Mouse (Mus musculus) central nervous system, embryonic 11.5 days (tissue): ENCODE measurements around the gene Olfr1364. TPM values are rescaled to one million over a fixed set of nuclear protein-coding genes. Genes with fewer than 3 reads are reported as not detected.

Source experiments
- polyA plus RNA-seq: library from polyadenylated mRNA; depleted of rRNA; stranded (reverse); fragments of >200 nt; gene quantifications from 2 replicates; pipeline ENCODE4 v1.2.3, GENCODE M21; 2012; rRNA removed

Olfr1364 gene
- not detected in 2 replicates for polyA plus RNA-seq

DNA sequence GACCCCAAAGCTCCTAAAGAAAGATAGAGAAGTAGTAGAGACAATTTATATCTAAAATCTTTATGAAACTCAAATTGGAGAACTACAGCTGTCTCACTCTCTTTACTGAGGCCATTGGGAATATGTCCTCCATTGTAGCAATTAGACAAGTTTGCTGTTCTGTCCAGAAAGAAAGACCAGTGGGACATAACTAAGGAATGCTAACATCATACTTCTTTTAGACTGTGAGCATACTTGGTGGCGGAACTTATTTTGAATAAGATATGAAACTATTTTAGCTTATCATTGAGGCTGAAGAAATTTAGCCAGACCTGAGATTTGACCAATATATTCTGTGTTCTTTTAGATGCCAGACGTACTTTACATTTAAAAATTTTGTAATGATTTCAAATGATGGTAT, at the start of gene Olfr1364:
Gene Olfr1364 (minus strand): TSS at position 101 of the 400 bp plus-strand sequence.

DNA sequence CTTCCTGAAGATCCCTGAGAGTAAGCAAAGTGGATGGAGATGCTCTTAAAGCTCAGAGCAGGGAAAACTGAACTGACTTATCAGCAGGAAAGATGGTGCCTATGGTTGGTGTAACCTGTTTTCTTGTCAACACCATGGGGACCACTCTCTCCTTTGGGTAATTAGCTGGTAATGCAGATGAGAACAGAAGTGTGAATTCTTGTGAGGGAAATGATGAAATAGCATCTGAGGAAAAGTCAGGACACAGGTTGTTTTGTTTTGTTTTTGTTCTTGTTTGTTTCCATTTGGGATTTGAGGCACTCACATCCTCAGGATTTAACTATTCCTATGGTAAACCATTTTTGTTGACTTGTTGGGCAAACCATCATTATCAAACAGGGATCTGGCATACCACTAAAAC, 32.4 kb upstream of the Olfr1364 start, which contains the start of gene Olfr1362:
Gene Olfr1362 (minus strand): TSS at position 101 of the 400 bp plus-strand sequence.

DNA sequence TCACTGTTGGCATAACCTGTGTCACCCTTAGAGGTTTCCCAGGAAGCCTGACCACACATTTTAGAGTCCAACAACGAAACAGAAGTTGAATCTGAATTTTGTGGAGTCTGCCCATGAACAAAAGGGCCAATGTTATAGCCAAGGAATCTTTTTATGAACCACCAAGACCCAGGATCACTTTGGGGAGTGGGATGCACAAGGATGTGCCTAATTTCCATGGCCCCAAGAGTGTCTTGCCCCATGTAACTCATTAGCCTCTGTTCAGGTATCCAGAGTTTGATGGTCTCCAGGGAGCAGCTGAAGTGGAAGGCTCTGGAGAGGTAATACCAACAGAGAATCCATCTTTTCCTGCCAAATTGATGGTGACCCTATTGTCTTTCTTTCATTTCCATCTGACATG, 21.8 kb downstream of the Olfr1364 start, which contains the start of gene Olfr1535:
Gene Olfr1535 (minus strand): TSS at position 101 of the 400 bp plus-strand sequence.

GRCm38 (mm10) chr13:21542708-21543107, 38.9 kb downstream of the Olfr1364 start, which contains the start of gene Olfr1366:
Olfr1366 (minus strand) TSS chr13:21542808.

GRCm38 (mm10) chr13:21530781-21531201, 50.8 kb downstream of the Olfr1364 start, which contains the start of gene Zkscan8:
Zkscan8 (minus strand) TSS chr13:21531120.

Other genes with a start within 250 kb of the Olfr1364 start
- gene Olfr1367, start 234.8 kb downstream of the Olfr1364 start, polyA plus RNA-seq, result not detected in 2 replicates
- gene Zscan12, start 218.9 kb downstream of the Olfr1364 start, polyA plus RNA-seq, result 15.4 and 15.5 TPM in 2 replicates
- 71.5 and 99.4 TPM in 2 replicates for gene Zkscan3, start 179.0 kb downstream of the Olfr1364 start, polyA plus RNA-seq
- 5.8 and 6.0 TPM in 2 replicates for gene Pgbd1, start 140.7 kb downstream of the Olfr1364 start, polyA plus RNA-seq
- 21.4 and 41.4 TPM in 2 replicates for gene Zscan26, start 128.0 kb downstream of the Olfr1364 start, polyA plus RNA-seq
- gene Nkapl, start 113.2 kb downstream of the Olfr1364 start, polyA plus RNA-seq, result 1.1 and 1.3 TPM in 2 replicates
- 2.7 and 3.2 TPM in 2 replicates for gene Zkscan4, start 102.9 kb downstream of the Olfr1364 start, polyA plus RNA-seq
- gene Gm10065, start 102.3 kb downstream of the Olfr1364 start, polyA plus RNA-seq, result not detected in 2 replicates
- 0.16 and 0.34 TPM in 2 replicates for gene AK157302, start 86.5 kb downstream of the Olfr1364 start, polyA plus RNA-seq
- 2.2 and 4.0 TPM in 2 replicates for gene Gm11273, start 80.3 kb downstream of the Olfr1364 start, polyA plus RNA-seq
- 6.1 and 13.8 TPM in 2 replicates for gene Zkscan8, start 50.6 kb downstream of the Olfr1364 start, polyA plus RNA-seq
- not detected in 2 replicates for gene Olfr1366, start 39.0 kb downstream of the Olfr1364 start, polyA plus RNA-seq
- gene Olfr1535, start 21.9 kb downstream of the Olfr1364 start, polyA plus RNA-seq, result not detected in 2 replicates
- gene Olfr1362, start 32.3 kb upstream of the Olfr1364 start, polyA plus RNA-seq, result not detected in 2 replicates
- 0.01 TPM in 1 of 2 replicates, not detected in the other for gene Olfr11, start 60.8 kb upstream of the Olfr1364 start, polyA plus RNA-seq
- not detected in 2 replicates for gene Olfr1361, start 81.6 kb upstream of the Olfr1364 start, polyA plus RNA-seq
- gene Olfr1360, start 95.6 kb upstream of the Olfr1364 start, polyA plus RNA-seq, result not detected in 2 replicates
- gene Olfr1359, start 116.4 kb upstream of the Olfr1364 start, polyA plus RNA-seq, result not detected in 2 replicates
- gene Hist1h2bl, start 134.4 kb upstream of the Olfr1364 start, polyA plus RNA-seq, result 18.0 and 18.2 TPM in 2 replicates
- gene Hist1h2ai, start 134.7 kb upstream of the Olfr1364 start, polyA plus RNA-seq, result 15.1 and 39.4 TPM in 2 replicates
- gene Hist1h3h, start 135.9 kb upstream of the Olfr1364 start, polyA plus RNA-seq, result 39.3 and 62.8 TPM in 2 replicates
- 9.2 and 22.6 TPM in 2 replicates for gene Hist1h2bm, start 140.3 kb upstream of the Olfr1364 start, polyA plus RNA-seq
- gene Hist1h4j, start 153.3 kb upstream of the Olfr1364 start, polyA plus RNA-seq, result 11.9 and 16.4 TPM in 2 replicates
- 29.0 and 72.0 TPM in 2 replicates for gene Hist1h4k, start 168.7 kb upstream of the Olfr1364 start, polyA plus RNA-seq
- gene Hist1h2ak, start 172.1 kb upstream of the Olfr1364 start, polyA plus RNA-seq, result 32.6 and 49.5 TPM in 2 replicates
- 14.7 and 18.0 TPM in 2 replicates for gene Hist1h2bn, start 172.4 kb upstream of the Olfr1364 start, polyA plus RNA-seq
- gene Hist1h1b, start 198.9 kb upstream of the Olfr1364 start, polyA plus RNA-seq, result 8.9 and 15.5 TPM in 2 replicates
- 45.2 and 84.3 TPM in 2 replicates for gene Hist1h3i, start 201.6 kb upstream of the Olfr1364 start, polyA plus RNA-seq
- 11.9 and 22.1 TPM in 2 replicates for gene Hist1h2an, start 205.5 kb upstream of the Olfr1364 start, polyA plus RNA-seq
- 1.1 and 3.4 TPM in 2 replicates for gene Hist1h2bp, start 205.7 kb upstream of the Olfr1364 start, polyA plus RNA-seq
- gene Hist1h2bq, start 228.4 kb upstream of the Olfr1364 start, polyA plus RNA-seq, result 18.6 and 19.5 TPM in 2 replicates
- gene Hist1h2ao, start 228.7 kb upstream of the Olfr1364 start, polyA plus RNA-seq, result 1.2 TPM in 1 of 2 replicates, not detected in the other
- 38.4 TPM in 1 of 2 replicates, not detected in the other for gene Hist1h4m, start 230.0 kb upstream of the Olfr1364 start, polyA plus RNA-seq